Mouse (Mus musculus): Measurements from ENCODE around the gene Rgl1. TPM values are rescaled to one million over a fixed set of nuclear protein-coding genes. Genes with fewer than 3 reads are reported as not detected.

Rgl1 gene
- polyA plus RNA-seq, 1 experiment = 7.6 TPM

GRCm38 (mm10) chr1:152739374-152739773 lies 26.8 kb downstream of the Rgl1 start:
- no peak overlapping the region for H3K4me3 ChIP-seq (ENCODE audit: insufficient read depth, poor library complexity, severe bottlenecking)
- no peaks in the 10 kb centered on the region for H3K27me3 ChIP-seq (ENCODE audit: control insufficient read depth, insufficient read depth, insufficient read length)
- TF ChIP-seq USF1 (IDR thresholded peaks at IDR 0.05; ENCODE audit: low read depth) (no peak), CEBPB (IDR thresholded peaks at IDR 0.05; ENCODE audit: low read depth) (no peak), MYOG (IDR thresholded peaks at IDR 0.05; ENCODE audit: control insufficient read depth, extremely low read depth, insufficient read length) (no peak), CTCF (IDR thresholded peaks at IDR 0.05; ENCODE audit: control insufficient read depth, insufficient read depth, insufficient read length) (no peak), FOSL1 (IDR thresholded peaks at IDR 0.05; ENCODE audit: insufficient read depth, low read length, poor library complexity, severe bottlenecking) (no peak), MYOD1 (IDR thresholded peaks at IDR 0.05; ENCODE audit: control insufficient read depth, insufficient read length, low read depth) (no peak), MAX (IDR thresholded peaks at IDR 0.05) (no peak)
- no peaks in the 10 kb centered on the region for H3K79me2 ChIP-seq (ENCODE audit: control insufficient read depth, insufficient read depth)
- H3K36me3 ChIP-seq (ENCODE audit: control insufficient read depth, insufficient read depth) = no peaks in the 10 kb centered on the region
- no peaks in the 10 kb centered on the region for H3K79me3 ChIP-seq (ENCODE audit: low read depth)
- H3ac ChIP-seq (ENCODE audit: control insufficient read depth, insufficient read length, low read depth) = no peak overlapping the region

- H3ac ChIP-seq (ENCODE audit: control insufficient read depth, insufficient read length, low read depth) = no peak overlapping the region
- H3K79me3 ChIP-seq (ENCODE audit: low read depth) = no peaks in the 10 kb centered on the region
- TF ChIP-seq USF1 (IDR thresholded peaks at IDR 0.05; ENCODE audit: low read depth) = no peak
- TF ChIP-seq MYOD1 (IDR thresholded peaks at IDR 0.05; ENCODE audit: control insufficient read depth, insufficient read length, low read depth) = no peak
- TF ChIP-seq MYOG (IDR thresholded peaks at IDR 0.05; ENCODE audit: control insufficient read depth, extremely low read depth, insufficient read length) = no peak
- TF ChIP-seq CEBPB (IDR thresholded peaks at IDR 0.05; ENCODE audit: low read depth) = no peak
- TF ChIP-seq FOSL1 (IDR thresholded peaks at IDR 0.05; ENCODE audit: insufficient read depth, low read length, poor library complexity, severe bottlenecking) = no peak
- TF ChIP-seq MAX (IDR thresholded peaks at IDR 0.05) = no peak
- TF ChIP-seq CTCF (IDR thresholded peaks at IDR 0.05; ENCODE audit: control insufficient read depth, insufficient read depth, insufficient read length) = no peak
- no peaks in the 10 kb centered on the region for H3K79me2 ChIP-seq (ENCODE audit: control insufficient read depth, insufficient read depth)
- no peaks in the 10 kb centered on the region for H3K27me3 ChIP-seq (ENCODE audit: control insufficient read depth, insufficient read depth, insufficient read length)
- H3K4me3 ChIP-seq (ENCODE audit: insufficient read depth, poor library complexity, severe bottlenecking) = no peak overlapping the region
- no peaks in the 10 kb centered on the region for H3K36me3 ChIP-seq (ENCODE audit: control insufficient read depth, insufficient read depth)
These were observed 27.4 kb downstream of the Rgl1 start for GRCm38 (mm10) chr1:152738793-152739192.

DNA sequence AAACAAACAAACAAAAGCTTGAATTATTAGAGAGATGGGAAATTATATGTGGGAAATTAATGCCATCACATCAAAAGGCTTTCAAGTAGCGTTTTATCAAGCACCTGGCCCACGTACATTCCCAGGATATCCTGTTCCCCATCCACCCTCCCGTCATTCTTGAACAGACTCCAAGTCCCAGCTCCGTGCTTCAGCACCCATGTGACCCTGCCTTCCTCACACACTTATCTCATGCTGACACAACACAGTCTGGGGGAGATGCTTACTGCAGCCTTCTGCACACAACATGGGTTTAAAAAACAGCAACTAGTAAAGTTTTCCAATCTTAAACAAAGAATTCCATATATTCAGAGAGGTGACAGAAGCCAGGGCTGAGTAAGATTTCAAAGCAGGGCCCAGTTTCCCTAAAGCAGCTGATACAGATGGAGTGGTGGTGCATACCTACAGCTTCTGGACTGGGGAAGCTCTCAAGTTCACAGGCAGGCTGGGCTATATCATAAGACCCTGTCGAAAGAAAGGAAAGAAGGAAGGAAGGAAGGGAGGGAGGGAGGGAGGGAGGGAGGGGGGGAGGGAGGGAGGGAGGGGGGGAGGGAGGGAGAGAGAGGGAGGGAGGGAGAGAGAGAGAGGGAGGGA lies 38.4 kb downstream of the Rgl1 start:
- H3K36me3 ChIP-seq (ENCODE audit: control insufficient read depth, insufficient read depth) = no peaks in the 10 kb centered on the region
- no peaks in the 10 kb centered on the region for H3K79me2 ChIP-seq (ENCODE audit: control insufficient read depth, insufficient read depth)
- H3ac ChIP-seq (ENCODE audit: control insufficient read depth, insufficient read length, low read depth) = no peak overlapping the region
- no peak overlapping the region for H3K4me3 ChIP-seq (ENCODE audit: insufficient read depth, poor library complexity, severe bottlenecking)
- H3K27me3 ChIP-seq (ENCODE audit: control insufficient read depth, insufficient read depth, insufficient read length) = no peaks in the 10 kb centered on the region
- no peaks in the 10 kb centered on the region for H3K79me3 ChIP-seq (ENCODE audit: low read depth)
- no peak for TF ChIP-seq MYOG (IDR thresholded peaks at IDR 0.05; ENCODE audit: control insufficient read depth, extremely low read depth, insufficient read length)
- no peak for TF ChIP-seq CTCF (IDR thresholded peaks at IDR 0.05; ENCODE audit: control insufficient read depth, insufficient read depth, insufficient read length)
- TF ChIP-seq MAX (IDR thresholded peaks at IDR 0.05) = no peak
- no peak for TF ChIP-seq USF1 (IDR thresholded peaks at IDR 0.05; ENCODE audit: low read depth)
- TF ChIP-seq CEBPB (IDR thresholded peaks at IDR 0.05; ENCODE audit: low read depth) = no peak
- TF ChIP-seq MYOD1 (IDR thresholded peaks at IDR 0.05; ENCODE audit: control insufficient read depth, insufficient read length, low read depth) = no peak
- no peak for TF ChIP-seq FOSL1 (IDR thresholded peaks at IDR 0.05; ENCODE audit: insufficient read depth, low read length, poor library complexity, severe bottlenecking)

- Histone ChIP-seq H3K79me2 (ENCODE audit: control insufficient read depth, insufficient read depth) (no peaks in the 10 kb centered on the region), H3K36me3 (ENCODE audit: control insufficient read depth, insufficient read depth) (no peaks in the 10 kb centered on the region), H3K27me3 (ENCODE audit: control insufficient read depth, insufficient read depth, insufficient read length) (no peaks in the 10 kb centered on the region), H3K4me3 (ENCODE audit: insufficient read depth, poor library complexity, severe bottlenecking) (no peak overlapping the region), H3K79me3 (ENCODE audit: low read depth) (no peaks in the 10 kb centered on the region), H3ac (ENCODE audit: control insufficient read depth, insufficient read length, low read depth) (no peak overlapping the region)
- no peak for TF ChIP-seq MYOG (IDR thresholded peaks at IDR 0.05; ENCODE audit: control insufficient read depth, extremely low read depth, insufficient read length)
- TF ChIP-seq FOSL1 (IDR thresholded peaks at IDR 0.05; ENCODE audit: insufficient read depth, low read length, poor library complexity, severe bottlenecking) = no peak
- no peak for TF ChIP-seq USF1 (IDR thresholded peaks at IDR 0.05; ENCODE audit: low read depth)
- TF ChIP-seq CEBPB (IDR thresholded peaks at IDR 0.05; ENCODE audit: low read depth) = no peak
- TF ChIP-seq MAX (IDR thresholded peaks at IDR 0.05) = no peak
- no peak for TF ChIP-seq CTCF (IDR thresholded peaks at IDR 0.05; ENCODE audit: control insufficient read depth, insufficient read depth, insufficient read length)
- no peak for TF ChIP-seq MYOD1 (IDR thresholded peaks at IDR 0.05; ENCODE audit: control insufficient read depth, insufficient read length, low read depth)
These were observed 40.1 kb downstream of the Rgl1 start for GRCm38 (mm10) chr1:152726095-152726494.

DNA sequence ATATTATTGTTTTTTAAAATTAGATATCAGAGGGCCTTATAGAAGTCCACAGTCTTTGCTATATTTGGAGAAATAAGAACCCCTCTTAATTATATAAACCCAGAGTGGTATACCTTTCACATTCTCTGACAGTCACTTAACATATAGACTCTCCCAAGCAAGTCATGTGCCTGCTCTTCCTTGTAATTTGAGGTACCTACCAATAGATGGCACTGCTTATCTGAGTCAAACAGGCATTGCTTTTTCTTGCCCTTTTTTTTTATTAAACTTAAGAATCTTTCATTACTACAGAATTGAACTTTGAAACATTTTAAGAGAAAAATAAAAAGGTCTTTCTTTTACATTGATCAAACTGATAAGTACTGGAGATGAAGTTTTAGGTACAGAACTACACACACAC lies 41.9 kb downstream of the Rgl1 start:
- no peaks in the 10 kb centered on the region for H3K79me3 ChIP-seq (ENCODE audit: low read depth)
- H3K79me2 ChIP-seq (ENCODE audit: control insufficient read depth, insufficient read depth) = no peaks in the 10 kb centered on the region
- H3K27me3 ChIP-seq (ENCODE audit: control insufficient read depth, insufficient read depth, insufficient read length) = no peaks in the 10 kb centered on the region
- no peak overlapping the region for H3ac ChIP-seq (ENCODE audit: control insufficient read depth, insufficient read length, low read depth)
- H3K4me3 ChIP-seq (ENCODE audit: insufficient read depth, poor library complexity, severe bottlenecking) = no peak overlapping the region
- no peak for TF ChIP-seq USF1 (IDR thresholded peaks at IDR 0.05; ENCODE audit: low read depth)
- TF ChIP-seq FOSL1 (IDR thresholded peaks at IDR 0.05; ENCODE audit: insufficient read depth, low read length, poor library complexity, severe bottlenecking) = no peak
- TF ChIP-seq CTCF (IDR thresholded peaks at IDR 0.05; ENCODE audit: control insufficient read depth, insufficient read depth, insufficient read length) = no peak
- TF ChIP-seq CEBPB (IDR thresholded peaks at IDR 0.05; ENCODE audit: low read depth) = no peak
- TF ChIP-seq MYOG (IDR thresholded peaks at IDR 0.05; ENCODE audit: control insufficient read depth, extremely low read depth, insufficient read length) = no peak
- TF ChIP-seq MAX (IDR thresholded peaks at IDR 0.05) = no peak
- no peak for TF ChIP-seq MYOD1 (IDR thresholded peaks at IDR 0.05; ENCODE audit: control insufficient read depth, insufficient read length, low read depth)
- no peaks in the 10 kb centered on the region for H3K36me3 ChIP-seq (ENCODE audit: control insufficient read depth, insufficient read depth)
